13 mouse cellular contexts compared by ENCODE assay signal in the genomic region with DNA sequence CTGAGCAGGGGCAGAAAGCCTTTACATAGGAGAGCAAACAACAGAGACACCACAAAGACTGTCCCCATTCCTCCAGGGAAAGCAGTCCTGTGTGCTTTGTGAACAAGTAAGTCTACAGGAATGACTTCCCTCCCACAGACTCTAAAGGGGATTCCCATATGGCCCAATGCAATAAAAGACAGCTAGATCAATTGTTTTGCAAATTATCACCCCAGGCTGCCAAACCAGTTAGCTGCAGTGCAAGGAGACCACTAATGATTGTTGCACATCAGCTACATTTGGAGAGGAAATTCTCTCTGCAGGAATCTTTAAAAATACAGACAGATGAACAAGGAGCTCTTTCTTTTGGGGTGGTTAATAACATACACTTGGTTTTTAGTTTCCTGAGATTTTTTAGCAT. TPM values are rescaled to one million over a fixed set of nuclear protein-coding genes. Genes with fewer than 3 reads are reported as not detected.
A peak's percentile ranks its signal among the peaks of the same experiment; 100 is the strongest.
DNase-seq lines count a peak whose midpoint lies in the region; ATAC-seq and TF ChIP-seq lines count a peak whose summit lies in the region.
"Had no signal": no experiment of that assay in that cellular context is flagged by ENCODE, and none has a peak within 500 bp of the region (broad histone marks: within the 10 kb centered on the region; RNA-seq: fewer than 3 reads in every experiment).

No protein-coding gene starts in this region.

- TF ChIP-seq CTCF in lung, adult 2 months (IDR thresholded peaks at IDR 0.05; ENCODE audit: insufficient read depth, low read length) = no peak

- no peak overlapping the region for H3K9ac ChIP-seq in embryonic facial prominence, embryonic 14.5 days (ENCODE audit: low read depth, low read length)
- no peak overlapping the region for H3K9ac ChIP-seq in hindbrain, embryonic 15.5 days
- H3K9ac ChIP-seq in neural tube, embryonic 13.5 days = no peak overlapping the region
- no peak overlapping the region for H3K9ac ChIP-seq in liver, embryonic 12.5 days

- no peaks in the 10 kb centered on the region for H3K9me3 ChIP-seq in embryonic facial prominence, embryonic 14.5 days (ENCODE audit: control insufficient read depth, low read length)
- H3K9me3 ChIP-seq in hindbrain, embryonic 15.5 days = no peaks in the 10 kb centered on the region
- H3K9me3 ChIP-seq in neural tube, embryonic 13.5 days = no peaks in the 10 kb centered on the region
- H3K9me3 ChIP-seq in liver, embryonic 12.5 days (replicated peaks) = no peaks in the 10 kb centered on the region

- H3K27ac ChIP-seq in embryonic facial prominence, embryonic 14.5 days (replicated peaks; ENCODE audit: low read depth, low read length) = no peak overlapping the region
- peak overlapping the region; percentile 93 for H3K27ac ChIP-seq in hindbrain, embryonic 15.5 days (replicated peaks)
- H3K27ac ChIP-seq in neural tube, embryonic 13.5 days (replicated peaks) = peak overlapping the region; percentile 97
- no peak overlapping the region for H3K27ac ChIP-seq in liver, embryonic 12.5 days

- peak; percentile 44; the same call in 1 of the 2 replicates for ATAC-seq in embryonic facial prominence, embryonic 14.5 days (ENCODE audit: low read depth)
- peak; percentile 72 for ATAC-seq in hindbrain, embryonic 15.5 days (ENCODE audit: low FRiP score, low read depth)
- ATAC-seq in neural tube, embryonic 13.5 days (ENCODE audit: low read depth) = peak; percentile 75
- no peak for ATAC-seq in liver, embryonic 12.5 days

- H3K4me1 ChIP-seq in embryonic facial prominence, embryonic 14.5 days (ENCODE audit: control insufficient read depth, insufficient read depth, low read length) = peaks cover 9% of the 10 kb centered on the region
- H3K4me1 ChIP-seq in hindbrain, embryonic 15.5 days (replicated peaks) = peaks cover 41% of the 10 kb centered on the region
- H3K4me1 ChIP-seq in neural tube, embryonic 13.5 days (replicated peaks) = peaks cover 53% of the 10 kb centered on the region
- H3K4me1 ChIP-seq in lung, adult 2 months (ENCODE audit: control insufficient read depth, insufficient read depth, low read length) = no peaks in the 10 kb centered on the region
- H3K4me1 ChIP-seq in liver, embryonic 12.5 days = no peaks in the 10 kb centered on the region

- no peaks in the 10 kb centered on the region for H3K36me3 ChIP-seq in embryonic facial prominence, embryonic 14.5 days (ENCODE audit: control insufficient read depth, insufficient read depth, low read length)
- no peaks in the 10 kb centered on the region for H3K36me3 ChIP-seq in hindbrain, embryonic 15.5 days
- no peaks in the 10 kb centered on the region for H3K36me3 ChIP-seq in neural tube, embryonic 13.5 days
- no peaks in the 10 kb centered on the region for H3K36me3 ChIP-seq in liver, embryonic 12.5 days

- H3K4me3 ChIP-seq in embryonic facial prominence, embryonic 14.5 days (ENCODE audit: low read depth, low read length) = no peak overlapping the region
- H3K4me3 ChIP-seq in hindbrain, embryonic 15.5 days = no peak overlapping the region
- no peak overlapping the region for H3K4me3 ChIP-seq in neural tube, embryonic 13.5 days
- H3K4me3 ChIP-seq in lung, adult 2 months (replicated peaks; ENCODE audit: extremely low read depth, low read depth, low read length) = no peak overlapping the region
- H3K4me3 ChIP-seq in liver, embryonic 12.5 days = no peak overlapping the region
- H3K4me3 ChIP-seq: myocyte had no signal

- peak; percentile 36 for DNase-seq in ZHBTc4 (ENCODE audit: low read depth, low spot score)
- peak; percentile 32 for DNase-seq in embryonic facial prominence, embryonic 14.5 days (ENCODE audit: low spot score)
- no peak for DNase-seq in lung, adult 2 months
- DNase-seq in left cerebral cortex, postnatal 14 days (ENCODE audit: low spot score in 2 of 2) = no peak
- DNase-seq: gastrocnemius, postnatal 25 days; heart, postnatal 10 days; kidney, adult 2 months; liver; lung, postnatal 10 days had no signal

- no peak overlapping the region for H3K4me2 ChIP-seq in embryonic facial prominence, embryonic 14.5 days (ENCODE audit: low read depth, low read length)
- H3K4me2 ChIP-seq in hindbrain, embryonic 15.5 days = peak overlapping the region; percentile 17; the same call in 1 of the 2 replicates
- peak overlapping the region; percentile 33 for H3K4me2 ChIP-seq in neural tube, embryonic 13.5 days
- H3K4me2 ChIP-seq in liver, embryonic 12.5 days = no peak overlapping the region

- no peak for TF ChIP-seq POLR2A in lung, adult 2 months (IDR thresholded peaks at IDR 0.05; ENCODE audit: borderline replicate concordance, extremely low read depth, low read depth, low read length)

- intact Hi-C loops in left cerebral cortex, postnatal 14 days (cut with DNase I) = loop anchor here (5.0 kb wide), 1 partner anchor 105 kb away; no protein-coding TSS in a partner anchor

- no peaks in the 10 kb centered on the region for H3K27me3 ChIP-seq in embryonic facial prominence, embryonic 14.5 days (replicated peaks; ENCODE audit: control insufficient read depth, insufficient read depth, low read length)
- H3K27me3 ChIP-seq in hindbrain, embryonic 15.5 days = no peaks in the 10 kb centered on the region
- H3K27me3 ChIP-seq in neural tube, embryonic 13.5 days = peaks cover 4% of the 10 kb centered on the region; the same call in 1 of the 2 replicates
- H3K27me3 ChIP-seq in liver, embryonic 12.5 days (replicated peaks) = no peaks in the 10 kb centered on the region

RNA-seq across cellular contexts. Expression of a gene that starts 55.6 kb away (rescaled TPM):
- polyA plus RNA-seq in embryonic facial prominence, embryonic 14.5 days (2014; fragmentation: Nextera tagmentation; extraction: Ambion mirVana) = 0.50 and 1.2 TPM in 2 replicates
- polyA plus RNA-seq in hindbrain, embryonic 15.5 days (2015; fragmentation: Nextera tagmentation; extraction: Ambion mirVana) = 168 and 193 TPM in 2 replicates
- polyA plus RNA-seq in neural tube, embryonic 13.5 days (2015; fragmentation: Nextera tagmentation; extraction: Ambion mirVana) = 309 TPM in 2 replicates
- not detected in 2 replicates for polyA plus RNA-seq in lung, adult 2 months (2012; rRNA removed)
- 0.11 TPM in 1 of 2 replicates, not detected in the other for polyA plus RNA-seq in liver, embryonic 12.5 days (2016; fragmentation: Nextera tagmentation; extraction: Ambion mirVana)
- 100 to 1,000 TPM; 163 to 207 TPM for total RNA-seq in left cerebral cortex, postnatal 14 days (2021)
- total RNA-seq: gastrocnemius, postnatal 25 days; heart, postnatal 10 days had no signal
- polyA plus RNA-seq: kidney, adult 2 months; myocyte had no signal

Comparison
In these comparisons a context has a peak if more than half of its experiments do, and no peak if none do; other contexts are left out.
1. DNase-seq: peak in ZHBTc4 (single experiment) and embryonic facial prominence, embryonic 14.5 days (single experiment); none in lung, adult 2 months (single experiment) and left cerebral cortex, postnatal 14 days (0 of 2).
2. H3K27ac ChIP-seq: peak in hindbrain, embryonic 15.5 days (single experiment) and neural tube, embryonic 13.5 days (single experiment); none in embryonic facial prominence, embryonic 14.5 days (single experiment) and liver, embryonic 12.5 days (single experiment).
3. H3K4me2 ChIP-seq: peak in hindbrain, embryonic 15.5 days (single experiment) and neural tube, embryonic 13.5 days (single experiment); none in embryonic facial prominence, embryonic 14.5 days (single experiment) and liver, embryonic 12.5 days (single experiment).
4. RNA of a gene that starts 55.6 kb away (polyA plus RNA-seq): 309 TPM in neural tube, embryonic 13.5 days and 168 to 193 TPM in hindbrain, embryonic 15.5 days; 0.50 to 1.2 TPM in embryonic facial prominence, embryonic 14.5 days, 0.11 TPM in liver, embryonic 12.5 days and not detected in lung, adult 2 months; every median in the first group is over 10 times any median in the second.